Mouse (Mus musculus): Measurements from ENCODE around the gene Ap1m2. TPM values are rescaled to one million over a fixed set of nuclear protein-coding genes. Genes with fewer than 3 reads are reported as not detected.

The Ap1m2 gene
- polyA plus RNA-seq (2015; fragmentation: Nextera tagmentation; extraction: Ambion mirVana) = 52.2 and 53.3 TPM in 2 replicates

DNA sequence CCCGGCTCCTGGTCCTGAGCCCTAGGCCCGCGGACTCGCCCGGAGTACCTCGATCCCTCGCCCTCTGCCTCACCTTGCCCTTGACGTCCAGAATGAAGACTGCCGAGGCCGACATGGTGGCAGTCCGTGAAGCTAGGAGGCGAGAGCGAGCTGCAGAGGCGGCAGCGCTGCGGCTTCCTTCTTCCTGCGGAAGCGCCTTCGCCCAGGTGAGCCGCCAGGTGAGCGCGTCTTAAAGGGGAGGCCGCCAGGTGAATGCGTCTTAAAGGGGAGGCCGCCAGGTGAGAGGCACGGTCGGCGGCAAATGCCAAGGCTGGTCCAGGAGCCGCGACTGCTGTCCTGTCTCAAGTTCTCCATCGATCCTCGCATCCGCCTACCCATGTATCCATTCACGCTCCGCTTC is at the start of gene Ap1m2:
Gene Ap1m2, minus strand, starts transcription at position 204 of the 400 bp plus-strand sequence.
- ATAC-seq (ENCODE audit: borderline replicate concordance, extremely low read depth, low FRiP score, low TSS enrichment) = 0 out of 2 replicates have a peak, but pooled peaks have one; percentile 12
- Histone ChIP-seq H3K27me3 (peaks cover 16% of the 10 kb centered on the region), H3K4me3 (peak within 1 kb of the TSS; percentile 50), H3K4me1 (no peaks in the 10 kb centered on the region), H3K9me3 (no peaks in the 10 kb centered on the region), H3K27ac (0 out of 2 replicates have a peak within 1 kb of the TSS, but pooled peaks have one; percentile 3), H3K4me2 (peak within 1 kb of the TSS; percentile 51), H3K9ac (peak within 1 kb of the TSS; percentile 44), H3K36me3 (no peaks in the 10 kb centered on the region)
- 12% methylated on average over 26 of the region's 35 CpGs for WGBS

DNA sequence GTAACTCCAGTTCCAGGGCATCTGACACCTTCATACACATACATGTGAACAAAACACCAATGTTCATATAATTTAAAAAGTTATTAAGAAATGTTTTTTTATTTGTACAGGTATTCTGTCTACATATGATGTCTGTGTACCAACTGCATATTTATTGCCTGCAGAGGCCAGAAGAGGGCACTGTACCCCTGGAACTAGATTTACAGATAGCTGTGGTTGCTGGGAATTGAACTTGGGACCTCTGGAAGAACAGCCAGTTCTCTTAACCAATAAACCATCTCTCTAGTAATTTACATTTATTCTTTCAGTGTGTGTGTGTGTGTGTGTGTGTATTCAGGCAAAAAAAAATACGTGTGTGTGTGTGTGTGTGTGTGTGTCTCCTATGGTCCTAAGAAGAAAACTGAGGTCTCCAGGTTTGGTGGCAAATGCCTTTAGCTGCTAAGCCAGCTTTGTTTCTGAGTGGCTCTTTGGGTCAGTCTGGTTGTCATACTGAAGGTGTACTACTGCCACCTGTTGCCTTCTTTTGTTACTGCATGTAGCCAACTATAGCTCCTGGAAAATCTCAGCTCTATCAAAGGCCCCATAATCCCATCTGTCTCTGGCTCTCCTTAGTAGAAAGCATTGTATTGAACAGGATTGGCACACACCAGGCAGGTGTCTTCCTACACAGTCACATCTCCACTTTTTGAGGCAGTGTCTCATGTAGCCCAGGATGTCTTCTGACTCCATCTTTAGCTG is 45.0 kb upstream of the Ap1m2 start:
- 0% methylated on average over 1 of the region's 1 CpGs for WGBS
- ATAC-seq (ENCODE audit: borderline replicate concordance, extremely low read depth, low FRiP score, low TSS enrichment) = peak; percentile 56

DNA sequence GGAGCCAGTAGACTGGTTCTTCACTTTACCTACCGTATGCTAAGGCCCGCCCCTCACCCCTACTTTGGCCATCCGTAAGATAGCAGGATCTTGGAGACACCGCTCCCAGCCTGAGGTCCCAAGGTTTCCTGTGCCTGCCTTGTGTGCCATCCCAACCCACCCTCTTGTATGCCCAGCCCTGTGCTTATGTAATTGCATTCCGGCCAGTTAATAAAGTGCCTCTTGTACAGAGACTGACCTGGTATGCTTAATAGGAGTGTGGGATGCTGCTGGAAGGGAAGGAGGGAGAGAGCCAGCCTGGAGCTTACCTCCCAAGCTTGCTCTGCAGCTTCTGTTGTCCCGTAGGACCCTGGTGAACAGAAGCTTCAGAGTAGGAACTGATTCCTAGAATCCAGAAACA is 42.7 kb upstream of the Ap1m2 start:
- Histone ChIP-seq H3K36me3 (peaks cover 43% of the 10 kb centered on the region), H3K27ac (peak overlapping the region; percentile 50; the same call in 1 of the 2 replicates), H3K4me2 (no peak overlapping the region), H3K4me3 (no peak overlapping the region), H3K4me1 (peaks cover 9% of the 10 kb centered on the region), H3K27me3 (no peaks in the 10 kb centered on the region), H3K9me3 (no peaks in the 10 kb centered on the region), H3K9ac (no peak overlapping the region)
- no peak for ATAC-seq (ENCODE audit: borderline replicate concordance, extremely low read depth, low FRiP score, low TSS enrichment)
- WGBS = 67% methylated on average over 6 of the region's 6 CpGs

More for the DNA sequence above, 45.0 kb upstream of the Ap1m2 start:
- Histone ChIP-seq H3K9me3 (no peaks in the 10 kb centered on the region), H3K4me1 (peaks cover 9% of the 10 kb centered on the region), H3K36me3 (peaks cover 27% of the 10 kb centered on the region), H3K27me3 (peaks cover 5% of the 10 kb centered on the region; the same call in 1 of the 2 replicates), H3K9ac (no peak overlapping the region), H3K27ac (no peak overlapping the region), H3K4me2 (no peak overlapping the region), H3K4me3 (no peak overlapping the region)

DNA sequence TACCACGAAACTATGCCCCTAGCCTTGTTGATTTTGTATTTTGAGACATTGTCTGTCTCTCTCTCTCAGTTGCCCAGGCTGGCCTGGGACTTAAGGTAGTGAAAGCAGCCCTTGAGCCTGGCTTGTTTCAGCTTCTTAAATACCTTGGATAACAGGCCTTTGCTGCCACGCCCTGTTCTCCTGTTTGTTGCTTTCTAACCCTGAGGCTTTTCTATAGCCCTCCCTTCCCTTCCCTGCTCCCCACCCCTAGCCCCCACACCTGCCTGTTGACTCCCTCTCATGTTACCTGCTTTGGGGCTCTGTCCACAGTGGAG is 41.2 kb upstream of the Ap1m2 start:
- WGBS = 67% methylated on average over 2 of the region's 2 CpGs
- peak overlapping the region; percentile 13; the same call in 1 of the 2 replicates for H3K9ac ChIP-seq
- H3K36me3 ChIP-seq = peaks cover 55% of the 10 kb centered on the region
- no peak overlapping the region for H3K4me2 ChIP-seq
- peak overlapping the region; percentile 50 for H3K27ac ChIP-seq
- ATAC-seq (ENCODE audit: borderline replicate concordance, extremely low read depth, low FRiP score, low TSS enrichment) = no peak
- no peak overlapping the region for H3K4me3 ChIP-seq
- H3K9me3 ChIP-seq = no peaks in the 10 kb centered on the region
- no peaks in the 10 kb centered on the region for H3K27me3 ChIP-seq
- H3K4me1 ChIP-seq = peaks cover 9% of the 10 kb centered on the region

DNA sequence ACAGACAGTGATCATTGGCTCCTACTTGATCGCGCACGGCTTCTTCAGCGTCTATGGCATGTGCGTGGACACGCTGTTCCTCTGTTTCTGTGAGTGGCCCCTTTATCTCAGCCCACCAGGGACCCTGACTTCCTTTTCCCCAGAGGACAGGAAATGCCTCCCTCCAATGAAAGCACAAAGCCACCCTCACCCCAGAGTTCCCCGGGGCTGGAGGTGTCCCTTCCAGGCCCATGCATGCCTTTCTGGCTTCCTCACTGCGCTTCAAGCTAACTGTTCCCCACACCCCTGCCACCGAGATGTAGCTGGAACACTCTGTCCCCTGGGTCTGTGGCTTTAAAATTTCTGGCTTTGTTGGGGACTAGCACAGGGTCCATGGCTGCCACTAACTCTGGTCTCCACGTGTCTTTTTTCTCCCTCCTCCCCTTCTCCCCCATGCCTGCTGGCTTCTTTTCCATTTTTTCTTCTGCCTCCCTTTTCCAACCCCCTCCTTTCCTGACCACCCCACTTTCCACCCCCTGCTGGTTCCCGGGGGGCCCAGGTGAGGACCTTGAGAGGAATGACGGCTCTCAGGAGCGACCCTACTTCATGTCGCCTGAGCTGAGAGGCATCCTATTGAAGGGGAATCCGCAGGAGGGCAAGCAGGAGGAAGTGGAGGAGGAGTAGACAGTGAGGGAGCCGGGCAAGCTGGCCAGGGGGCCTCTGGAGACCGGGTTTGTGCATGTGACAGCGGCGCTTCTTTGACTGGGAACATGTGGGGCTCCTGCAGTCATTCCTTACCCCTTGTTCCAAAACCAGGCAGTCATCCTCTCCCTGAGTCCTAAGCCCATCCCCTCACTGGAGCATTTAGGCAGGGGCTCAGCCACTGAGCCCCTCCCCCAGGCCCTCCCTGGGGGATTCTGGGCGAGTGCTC is 40.6 kb upstream of the Ap1m2 start:
- H3K9ac ChIP-seq = peak overlapping the region; percentile 13; the same call in 1 of the 2 replicates
- H3K27me3 ChIP-seq = no peaks in the 10 kb centered on the region
- H3K27ac ChIP-seq = peak overlapping the region; percentile 50
- peaks cover 61% of the 10 kb centered on the region for H3K36me3 ChIP-seq
- no peak for ATAC-seq (ENCODE audit: borderline replicate concordance, extremely low read depth, low FRiP score, low TSS enrichment)
- WGBS = 39% methylated on average over 20 of the region's 20 CpGs
- no peak overlapping the region for H3K4me3 ChIP-seq
- H3K4me2 ChIP-seq = no peak overlapping the region
- H3K9me3 ChIP-seq = no peaks in the 10 kb centered on the region
- H3K4me1 ChIP-seq = peaks cover 9% of the 10 kb centered on the region

- WGBS = 93% methylated on average over 4 of the region's 4 CpGs
- peaks cover 9% of the 10 kb centered on the region for H3K4me1 ChIP-seq
- no peak overlapping the region for H3K27ac ChIP-seq
- no peaks in the 10 kb centered on the region for H3K9me3 ChIP-seq
- no peak for ATAC-seq (ENCODE audit: borderline replicate concordance, extremely low read depth, low FRiP score, low TSS enrichment)
- H3K36me3 ChIP-seq = peaks cover 69% of the 10 kb centered on the region
- H3K9ac ChIP-seq = no peak overlapping the region
- no peak overlapping the region for H3K4me2 ChIP-seq
- H3K4me3 ChIP-seq = no peak overlapping the region
- no peaks in the 10 kb centered on the region for H3K27me3 ChIP-seq
Measured at GRCm38 (mm10) chr9:21351702-21352377, 39.7 kb upstream of the Ap1m2 start.

- no peak for ATAC-seq (ENCODE audit: borderline replicate concordance, extremely low read depth, low FRiP score, low TSS enrichment)
- no peaks in the 10 kb centered on the region for H3K9me3 ChIP-seq
- H3K4me2 ChIP-seq = no peak overlapping the region
- H3K4me1 ChIP-seq = peaks cover 9% of the 10 kb centered on the region
- no peak overlapping the region for H3K27ac ChIP-seq
- H3K36me3 ChIP-seq = peaks cover 73% of the 10 kb centered on the region
- no peak overlapping the region for H3K4me3 ChIP-seq
- H3K9ac ChIP-seq = no peak overlapping the region
- 78% methylated on average over 7 of the region's 7 CpGs for WGBS
- H3K27me3 ChIP-seq = no peaks in the 10 kb centered on the region
Measured at GRCm38 (mm10) chr9:21351178-21351577, 39.0 kb upstream of the Ap1m2 start.

DNA sequence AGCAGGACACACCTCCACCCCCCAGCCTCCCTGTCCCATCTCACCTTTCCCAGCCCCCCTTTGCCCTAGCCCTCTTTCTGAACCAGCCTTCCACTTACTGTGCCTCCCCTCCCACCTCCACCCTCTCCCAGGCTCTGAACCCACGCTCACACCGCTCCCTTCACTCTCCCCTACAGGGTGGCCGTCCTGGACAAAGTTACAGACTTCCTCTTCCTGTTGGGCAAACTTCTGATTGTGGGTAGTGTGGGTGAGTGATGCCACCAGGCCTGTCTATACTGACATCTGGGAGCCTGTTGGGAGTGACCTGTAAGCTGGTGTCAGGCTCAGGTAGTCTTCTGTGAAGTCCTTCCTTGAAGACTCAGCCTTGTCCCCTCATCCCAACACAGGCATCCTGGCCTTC is 36.0 kb upstream of the Ap1m2 start:
- Histone ChIP-seq H3K9ac (no peak overlapping the region), H3K4me3 (no peak overlapping the region), H3K9me3 (no peaks in the 10 kb centered on the region), H3K27me3 (no peaks in the 10 kb centered on the region), H3K36me3 (peaks cover 73% of the 10 kb centered on the region), H3K27ac (no peak overlapping the region), H3K4me2 (no peak overlapping the region), H3K4me1 (peaks cover 8% of the 10 kb centered on the region)
- ATAC-seq (ENCODE audit: borderline replicate concordance, extremely low read depth, low FRiP score, low TSS enrichment) = no peak
- 72% methylated on average over 3 of the region's 3 CpGs for WGBS

- H3K36me3 ChIP-seq = peaks cover 83% of the 10 kb centered on the region
- WGBS = 76% methylated on average over 16 of the region's 16 CpGs
- no peak overlapping the region for H3K9ac ChIP-seq
- no peak overlapping the region for H3K4me3 ChIP-seq
- no peak overlapping the region for H3K4me2 ChIP-seq
- H3K4me1 ChIP-seq = no peaks in the 10 kb centered on the region
- no peak for ATAC-seq (ENCODE audit: borderline replicate concordance, extremely low read depth, low FRiP score, low TSS enrichment)
- no peaks in the 10 kb centered on the region for H3K27me3 ChIP-seq
- no peaks in the 10 kb centered on the region for H3K9me3 ChIP-seq
- H3K27ac ChIP-seq = no peak overlapping the region
Measured at GRCm38 (mm10) chr9:21346627-21347365, 34.7 kb upstream of the Ap1m2 start.

DNA sequence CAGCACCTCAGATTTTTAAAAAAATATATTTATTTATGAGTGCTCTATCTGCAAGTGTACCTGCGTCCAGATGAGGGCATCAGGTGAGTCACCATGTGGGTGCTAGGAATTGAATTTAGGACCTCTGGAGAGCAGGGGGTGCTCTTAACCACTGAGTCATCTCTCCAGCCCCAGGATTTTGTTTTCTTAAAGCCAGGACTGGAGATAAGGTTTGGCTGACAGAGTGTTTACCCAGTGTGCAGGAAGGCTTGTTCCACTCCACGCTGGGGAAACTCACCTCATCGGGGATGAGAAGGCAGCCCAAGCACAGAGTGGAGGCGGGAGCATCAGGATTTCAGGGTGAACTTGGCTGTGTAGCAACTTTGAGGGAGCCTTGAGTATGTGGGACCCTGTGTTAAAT is 28.3 kb upstream of the Ap1m2 start:
- H3K36me3 ChIP-seq = peaks cover 38% of the 10 kb centered on the region
- peak overlapping the region; percentile 26; the same call in 1 of the 2 replicates for H3K27ac ChIP-seq
- no peak overlapping the region for H3K4me2 ChIP-seq
- no peak overlapping the region for H3K4me3 ChIP-seq
- 55% methylated on average over 4 of the region's 4 CpGs for WGBS
- H3K9ac ChIP-seq = no peak overlapping the region
- no peaks in the 10 kb centered on the region for H3K27me3 ChIP-seq
- H3K4me1 ChIP-seq = peaks cover 14% of the 10 kb centered on the region
- H3K9me3 ChIP-seq = no peaks in the 10 kb centered on the region
- ATAC-seq (ENCODE audit: borderline replicate concordance, extremely low read depth, low FRiP score, low TSS enrichment) = no peak

DNA sequence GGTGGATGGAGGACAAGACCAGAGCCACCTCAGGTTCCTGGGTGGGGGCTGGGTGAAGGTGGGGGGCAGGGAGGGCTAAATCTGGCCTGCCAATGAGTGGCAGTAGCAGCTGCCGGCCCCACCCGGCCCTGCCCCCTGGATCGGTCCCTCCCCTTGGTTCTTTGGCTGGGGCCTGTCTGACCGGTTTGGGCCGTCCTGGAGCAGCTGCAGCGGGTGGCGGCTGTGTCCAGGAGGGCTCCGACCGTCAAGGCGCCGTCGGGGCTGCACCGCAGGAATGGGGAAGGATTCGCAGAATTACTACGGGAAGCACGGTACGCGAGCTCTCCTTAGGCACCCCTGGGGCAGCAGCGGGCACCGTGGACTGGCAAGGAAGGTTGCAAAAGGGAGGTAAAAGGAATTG is 25.5 kb upstream of the Ap1m2 start:
- H3K4me2 ChIP-seq = peak overlapping the region; percentile 41
- H3K27ac ChIP-seq = peak overlapping the region; percentile 85
- H3K36me3 ChIP-seq = peaks cover 18% of the 10 kb centered on the region
- peak overlapping the region; percentile 25 for H3K9ac ChIP-seq
- H3K4me1 ChIP-seq = peaks cover 22% of the 10 kb centered on the region
- H3K9me3 ChIP-seq = no peaks in the 10 kb centered on the region
- H3K4me3 ChIP-seq = peak overlapping the region; percentile 48
- WGBS = 23% methylated on average over 20 of the region's 20 CpGs
- ATAC-seq (ENCODE audit: borderline replicate concordance, extremely low read depth, low FRiP score, low TSS enrichment) = peak; percentile 89
- H3K27me3 ChIP-seq = no peaks in the 10 kb centered on the region

All from lung, embryonic 15.5 days (tissue).